Mouse (Mus musculus) midbrain, postnatal 0 days (tissue): ENCODE results near the gene Ccdc81. TPM values are rescaled to one million over a fixed set of nuclear protein-coding genes. Genes with fewer than 3 reads are reported as not detected.

ENCODE experiments used
- ATAC-seq: fragments of 200-750 bp; cut with Nextera tagmentation; 2 replicates; pipeline ENCODE4 v1.8.0; 2017; ENCODE audit warnings: moderate number of reproducible peaks, mild to moderate bottlenecking, moderate TSS enrichment, moderate library complexity; ENCODE audit not compliant: low FRiP score
- DNase-seq: peaks from one replicate; pipeline ENCODE4 v3.0.0-alpha.2; 2015; ENCODE audit warnings: low spot score
- H3K27ac ChIP-seq: fragments of 300-500 bp; sonication (generic); 2 replicates; pipeline ENCODE4 v1.5.1; 2014; ENCODE audit warnings: low read depth, mild to moderate bottlenecking, low read length, mixed read lengths
- H3K27me3 ChIP-seq: fragments of 300-500 bp; sonication (generic); 2 replicates; pipeline ENCODE4 v1.6.1; 2014; ENCODE audit warnings: low read length, control low read depth, mixed read lengths; ENCODE audit not compliant: insufficient read depth
- H3K36me3 ChIP-seq: fragments of 300-500 bp; sonication (generic); 2 replicates; pipeline ENCODE4 v1.6.1; 2014; ENCODE audit warnings: low read length, control low read depth, mixed read lengths; ENCODE audit not compliant: insufficient read depth
- H3K4me1 ChIP-seq: fragments of 300-500 bp; sonication (generic); 2 replicates; pipeline ENCODE4 v1.6.1; 2014; ENCODE audit warnings: mild to moderate bottlenecking, control low read depth, antibody characterized with exemption, low read length, mixed read lengths; ENCODE audit not compliant: insufficient read depth
- H3K4me2 ChIP-seq: fragments of 300-500 bp; sonication (generic); 2 replicates; pipeline ENCODE4 v1.6.1; 2014; ENCODE audit warnings: low read depth, mild to moderate bottlenecking, low read length, mixed read lengths; ENCODE audit not compliant: poor library complexity, severe bottlenecking
- H3K4me3 ChIP-seq: fragments of 300-500 bp; sonication (generic); 2 replicates; pipeline ENCODE4 v1.5.1; 2014; ENCODE audit warnings: low read depth, mild to moderate bottlenecking, low read length, moderate library complexity
- H3K9ac ChIP-seq: fragments of 300-500 bp; sonication (generic); replicated peaks from 2 replicates; pipeline ENCODE4 v1.6.1; 2014; ENCODE audit warnings: mild to moderate bottlenecking, low read length, moderate library complexity, mixed read lengths; ENCODE audit not compliant: poor library complexity, severe bottlenecking
- H3K9me3 ChIP-seq: fragments of 300-500 bp; sonication (generic); 2 replicates; pipeline ENCODE4 v1.6.1; 2016; ENCODE audit warnings: low read length, control low read depth
- CTCF ChIP-seq: IDR thresholded peaks from 2 replicates; pipeline ENCODE4 v1.5.1; 2016; ENCODE audit warnings: antibody characterized with exemption, mild to moderate bottlenecking
- WGBS: fragments of 180-500 bp; shearing (Covaris S2); extraction: QIAGEN DNeasy Blood & Tissue Kit; methylation state at CpG from one replicate; pipeline ENCODE4 v1.1.7; 2014; 5-methylcytosine and 5-hydroxymethylcytosine counted together
- polyA plus RNA-seq: library from polyadenylated mRNA; unstranded; fragments of >200 nt; fragmentation: Nextera tagmentation; extraction: Ambion mirVana; gene quantifications from 2 replicates; pipeline ENCODE4 v1.2.1, GENCODE M21; 2015
- total RNA-seq: library from RNA; depleted of rRNA; stranded (reverse); fragments of >200 nt; gene quantifications from 2 replicates; pipeline ENCODE4 v1.2.3, GENCODE M21; 2014

Ccdc81 gene
- total and polyA plus RNA-seq, 2 experiments from 2014 or later = 1.3 to 1.4 TPM

GRCm38 (mm10) chr7:89908899-89909621, 5.6 kb upstream of the Ccdc81 start:
- Histone ChIP-seq H3K9me3 (no peaks in the 10 kb centered on the region), H3K4me2 (no peak overlapping the region), H3K4me3 (no peak overlapping the region), H3K4me1 (no peaks in the 10 kb centered on the region), H3K36me3 (no peaks in the 10 kb centered on the region), H3K27me3 (no peaks in the 10 kb centered on the region), H3K27ac (no peak overlapping the region), H3K9ac (no peak overlapping the region)
- ATAC-seq (no peak), DNase-seq (no peak)
- TF ChIP-seq CTCF = no peak
- WGBS = 71% methylated on average over 20 of the region's 20 CpGs

GRCm38 (mm10) chr7:89908421-89908820, 5.0 kb upstream of the Ccdc81 start:
- no peak for TF ChIP-seq CTCF
- Histone ChIP-seq H3K9me3 (no peaks in the 10 kb centered on the region), H3K9ac (no peak overlapping the region), H3K4me3 (no peak overlapping the region), H3K27ac (no peak overlapping the region), H3K4me1 (peaks cover under 1% of the 10 kb centered on the region; the same call in 1 of the 2 replicates), H3K36me3 (no peaks in the 10 kb centered on the region), H3K4me2 (no peak overlapping the region), H3K27me3 (no peaks in the 10 kb centered on the region)
- DNase-seq (no peak), ATAC-seq (no peak)
- WGBS = 70% methylated on average over 7 of the region's 7 CpGs

DNA sequence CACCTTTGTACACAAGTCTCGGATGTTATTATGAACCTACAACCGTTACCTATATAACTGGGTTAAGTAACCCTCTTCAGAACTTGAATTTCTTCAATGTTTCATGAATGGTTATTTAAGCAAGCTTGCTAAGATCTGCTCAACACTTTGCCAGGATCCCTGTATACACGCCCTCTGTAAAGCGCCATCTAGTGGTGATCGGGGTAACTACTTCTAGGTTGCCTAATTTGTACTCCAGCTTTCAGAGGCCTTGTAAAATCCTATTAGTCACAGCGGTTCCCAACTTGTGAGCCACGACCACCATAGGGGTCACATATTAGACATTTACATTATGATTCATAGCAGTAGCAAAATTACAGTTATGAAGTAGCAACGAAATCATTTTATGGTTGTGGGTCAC, 4.5 kb upstream of the Ccdc81 start:
- 20% methylated on average over 8 of the region's 8 CpGs for WGBS
- Histone ChIP-seq H3K27me3 (no peaks in the 10 kb centered on the region), H3K4me2 (no peak overlapping the region), H3K27ac (no peak overlapping the region), H3K9me3 (no peaks in the 10 kb centered on the region), H3K4me3 (no peak overlapping the region), H3K9ac (no peak overlapping the region), H3K4me1 (peaks cover 3% of the 10 kb centered on the region; the same call in 1 of the 2 replicates), H3K36me3 (no peaks in the 10 kb centered on the region)
- TF ChIP-seq CTCF = peak; percentile 90
- ATAC-seq (no peak), DNase-seq (peak; percentile 80)

DNA sequence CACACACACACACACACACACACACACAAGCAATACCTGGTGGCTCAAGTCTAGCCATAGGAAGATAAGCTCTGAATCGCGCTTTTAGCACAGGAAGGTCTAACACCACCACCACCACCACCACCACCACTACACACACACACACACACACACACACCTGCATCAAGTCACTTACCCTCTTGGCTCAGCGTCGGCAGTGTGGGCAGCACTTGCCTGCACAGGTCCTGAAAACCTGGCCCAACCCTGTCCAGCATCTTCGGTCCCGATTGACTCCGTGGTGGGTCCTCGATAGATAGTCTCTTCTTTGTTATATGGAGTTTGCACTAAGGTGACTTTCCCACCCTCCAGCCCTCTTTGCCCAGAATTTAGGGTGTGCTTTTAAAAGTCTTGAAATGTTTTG, 422 bp downstream of the Ccdc81 start:
- Histone ChIP-seq H3K4me2 (peak overlapping the region; percentile 42), H3K27ac (no peak overlapping the region), H3K4me1 (peaks cover 3% of the 10 kb centered on the region; the same call in 1 of the 2 replicates), H3K36me3 (no peaks in the 10 kb centered on the region), H3K4me3 (no peak overlapping the region), H3K9me3 (no peaks in the 10 kb centered on the region), H3K27me3 (no peaks in the 10 kb centered on the region), H3K9ac (no peak overlapping the region)
- no peak for DNase-seq
- ATAC-seq = no peak
- 81% methylated on average over 8 of the region's 8 CpGs for WGBS
- no peak for TF ChIP-seq CTCF

- Histone ChIP-seq H3K27ac (no peak overlapping the region), H3K9me3 (no peaks in the 10 kb centered on the region), H3K4me1 (no peaks in the 10 kb centered on the region), H3K36me3 (no peaks in the 10 kb centered on the region), H3K27me3 (no peaks in the 10 kb centered on the region), H3K4me2 (no peak overlapping the region), H3K9ac (no peak overlapping the region), H3K4me3 (no peak overlapping the region)
- DNase-seq = no peak
- ATAC-seq = no peak
- WGBS = 35% methylated on average over 4 of the region's 4 CpGs
- peak; percentile 34; the same call in 1 of the 2 replicates for TF ChIP-seq CTCF
Observed at GRCm38 (mm10) chr7:89891856-89892255, 11.6 kb downstream of the Ccdc81 start.

- no peaks in the 10 kb centered on the region for H3K4me1 ChIP-seq
- 75% methylated on average over 5 of the region's 5 CpGs for WGBS
- H3K9me3 ChIP-seq = no peaks in the 10 kb centered on the region
- H3K4me3 ChIP-seq = no peak overlapping the region
- TF ChIP-seq CTCF = no peak
- H3K4me2 ChIP-seq = no peak overlapping the region
- H3K27me3 ChIP-seq = no peaks in the 10 kb centered on the region
- ATAC-seq (no peak), DNase-seq (no peak)
- no peak overlapping the region for H3K27ac ChIP-seq
- no peak overlapping the region for H3K9ac ChIP-seq
- no peaks in the 10 kb centered on the region for H3K36me3 ChIP-seq
Observed at GRCm38 (mm10) chr7:89891412-89891811, 12.0 kb downstream of the Ccdc81 start.
